Mouse (Mus musculus) kidney, postnatal 0 days (tissue): Measurements from ENCODE around the gene Numa1. TPM values are rescaled to one million over a fixed set of nuclear protein-coding genes. Genes with fewer than 3 reads are reported as not detected.
"Not testable (repeated sequence)": the region's sequence is repeated elsewhere in the genome, so short reads cannot be mapped to it uniquely, and the experiment has no call there.

ENCODE experiments used
- ATAC-seq: fragments of 200-750 bp; cut with Nextera tagmentation; replicated peaks from 2 replicates; pipeline ENCODE4 v1.8.0; 2017; ENCODE audit warnings: low read depth, moderate number of reproducible peaks, moderate TSS enrichment, moderate library complexity; ENCODE audit not compliant: low FRiP score
- DNase-seq: peaks from one replicate; pipeline ENCODE4 v3.0.0-alpha.2; 2016; ENCODE audit warnings: low spot score
- H3K27ac ChIP-seq: fragments of 300-500 bp; sonication (generic); 2 replicates; pipeline ENCODE4 v1.5.1; 2014; ENCODE audit warnings: mild to moderate bottlenecking
- H3K27me3 ChIP-seq: fragments of 300-500 bp; sonication (generic); 2 replicates; pipeline ENCODE4 v1.6.1; 2014; ENCODE audit warnings: low read length, mixed read lengths; ENCODE audit not compliant: insufficient read depth
- H3K36me3 ChIP-seq: fragments of 300-500 bp; sonication (generic); 2 replicates; pipeline ENCODE4 v1.6.1; 2014; ENCODE audit warnings: low read length, mixed read lengths; ENCODE audit not compliant: insufficient read depth
- H3K4me1 ChIP-seq: fragments of 300-500 bp; sonication (generic); replicated peaks from 2 replicates; pipeline ENCODE4 v1.6.1; 2014; ENCODE audit warnings: antibody characterized with exemption, low read length, mixed read lengths; ENCODE audit not compliant: insufficient read depth
- H3K4me2 ChIP-seq: fragments of 300-500 bp; sonication (generic); 2 replicates; pipeline ENCODE4 v1.6.1; 2014; ENCODE audit warnings: mild to moderate bottlenecking, low read length, moderate library complexity, mixed read lengths
- H3K4me3 ChIP-seq: fragments of 300-500 bp; sonication (generic); replicated peaks from 2 replicates; pipeline ENCODE4 v1.5.1; 2014; ENCODE audit warnings: low read depth, low read length
- H3K9ac ChIP-seq: fragments of 300-500 bp; sonication (generic); 2 replicates; pipeline ENCODE4 v1.6.1; 2014; ENCODE audit warnings: low read depth, low read length
- H3K9me3 ChIP-seq: fragments of 300-500 bp; sonication (generic); replicated peaks from 2 replicates; pipeline ENCODE4 v1.6.1; 2016; ENCODE audit warnings: low read length, inconsistent platforms, mixed read lengths
- CTCF ChIP-seq: IDR thresholded peaks from 2 replicates; pipeline ENCODE4 v1.5.1; 2016; ENCODE audit warnings: antibody characterized with exemption, low read depth, mild to moderate bottlenecking, moderate library complexity
- WGBS: fragments of 180-500 bp; shearing (Covaris S2); extraction: QIAGEN DNeasy Blood & Tissue Kit; methylation state at CpG from one replicate; pipeline ENCODE4 v1.1.7; 2014; 5-methylcytosine and 5-hydroxymethylcytosine counted together
- polyA plus RNA-seq: library from polyadenylated mRNA; unstranded; fragments of >200 nt; fragmentation: Nextera tagmentation; extraction: Ambion mirVana; gene quantifications from 2 replicates; pipeline ENCODE4 v1.2.1, GENCODE M21; 2015

Gene Numa1
- polyA plus RNA-seq, 1 experiment from 2014 or later = 41.7 TPM

DNA sequence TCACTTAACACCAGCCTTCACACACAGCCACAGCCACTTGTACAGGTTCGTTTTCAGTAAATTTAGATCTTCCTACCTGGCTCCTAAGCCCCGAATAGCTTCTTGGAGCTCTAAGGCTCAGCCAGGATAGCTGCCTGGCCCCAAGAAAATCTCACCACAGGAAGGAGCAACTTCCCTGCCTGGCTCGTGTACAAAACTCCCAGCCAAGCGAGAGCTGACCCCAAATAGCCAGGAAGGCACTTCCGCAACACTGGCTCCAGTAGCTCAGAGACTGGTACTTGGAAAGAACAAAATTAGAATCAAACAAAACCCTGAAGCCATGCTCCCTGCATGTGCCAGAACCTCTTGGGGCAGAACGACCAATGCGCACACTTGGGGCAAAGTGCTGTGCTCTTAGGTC, 84.1 kb downstream of the Numa1 start:
- Histone ChIP-seq H3K36me3 (peaks cover 52% of the 10 kb centered on the region), H3K9ac (no peak overlapping the region), H3K4me1 (no peaks in the 10 kb centered on the region), H3K9me3 (no peaks in the 10 kb centered on the region), H3K27me3 (no peaks in the 10 kb centered on the region), H3K4me2 (0 out of 2 replicates have a peak overlapping the region, but pooled peaks have one; percentile 27), H3K27ac (no peak overlapping the region), H3K4me3 (no peak overlapping the region)
- WGBS = 61% methylated on average over 7 of the region's 7 CpGs
- TF ChIP-seq CTCF = no peak
- ATAC-seq (no peak), DNase-seq (no peak)

DNA sequence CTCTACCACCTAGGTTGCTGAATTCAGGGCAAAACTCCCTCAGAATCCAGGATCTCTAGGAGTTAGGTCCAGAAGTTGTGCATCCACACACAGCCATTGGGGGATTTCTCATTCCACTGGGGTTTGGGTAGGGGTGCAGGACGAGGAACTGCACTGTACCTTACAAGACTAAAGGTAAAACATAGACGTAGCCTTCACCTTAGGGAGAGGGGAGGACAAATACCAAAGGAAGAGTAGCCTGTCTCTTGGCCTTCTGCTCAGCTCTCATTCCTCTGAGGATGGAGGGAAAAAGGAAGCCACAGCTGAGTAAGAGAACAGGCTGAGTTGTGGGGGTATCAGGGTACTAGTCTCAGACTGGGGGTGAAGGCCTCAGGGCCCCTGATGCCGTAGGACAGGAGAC, 84.7 kb downstream of the Numa1 start, which contains the start of gene Il18bp:
TSS of gene Il18bp (minus strand) at position 101 of the 400 bp plus-strand sequence.
- TF ChIP-seq CTCF = no peak
- H3K4me2 ChIP-seq = 0 out of 2 replicates have a peak within 1 kb of the TSS, but pooled peaks have one; percentile 27
- no peak within 1 kb of the TSS for H3K27ac ChIP-seq
- no peaks in the 10 kb centered on the region for H3K4me1 ChIP-seq
- H3K36me3 ChIP-seq = peaks cover 47% of the 10 kb centered on the region
- no peaks in the 10 kb centered on the region for H3K9me3 ChIP-seq
- H3K4me3 ChIP-seq = no peak within 1 kb of the TSS
- no peak within 1 kb of the TSS for H3K9ac ChIP-seq
- 83% methylated on average over 3 of the region's 3 CpGs for WGBS
- no peaks in the 10 kb centered on the region for H3K27me3 ChIP-seq
- DNase-seq (no peak), ATAC-seq (no peak)

DNA sequence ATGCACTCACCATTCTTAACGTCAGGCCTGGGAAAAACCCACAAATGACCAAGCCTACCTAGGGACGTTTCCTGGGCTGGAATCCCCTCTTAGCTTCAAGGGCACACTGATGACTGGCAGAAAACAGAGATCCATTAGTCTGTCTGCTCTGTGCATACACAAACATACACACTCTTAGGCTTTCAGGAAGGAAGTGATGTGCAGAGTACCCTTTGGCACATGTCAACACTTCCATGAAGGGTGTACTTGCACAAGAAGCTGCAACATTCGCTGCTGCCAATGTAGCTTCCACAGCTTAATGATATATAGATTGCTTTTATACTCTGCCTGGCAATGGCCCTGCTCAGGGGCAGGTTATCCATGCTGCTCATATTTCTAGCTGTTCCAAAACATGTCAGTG, 85.5 kb downstream of the Numa1 start:
- no peak for TF ChIP-seq CTCF
- 62% methylated on average over 3 of the region's 3 CpGs for WGBS
- Histone ChIP-seq H3K4me1 (no peaks in the 10 kb centered on the region), H3K4me3 (no peak overlapping the region), H3K36me3 (peaks cover 45% of the 10 kb centered on the region), H3K9ac (no peak overlapping the region), H3K9me3 (no peaks in the 10 kb centered on the region), H3K4me2 (no peak overlapping the region), H3K27me3 (no peaks in the 10 kb centered on the region), H3K27ac (no peak overlapping the region)
- DNase-seq = no peak
- ATAC-seq = no peak

DNA sequence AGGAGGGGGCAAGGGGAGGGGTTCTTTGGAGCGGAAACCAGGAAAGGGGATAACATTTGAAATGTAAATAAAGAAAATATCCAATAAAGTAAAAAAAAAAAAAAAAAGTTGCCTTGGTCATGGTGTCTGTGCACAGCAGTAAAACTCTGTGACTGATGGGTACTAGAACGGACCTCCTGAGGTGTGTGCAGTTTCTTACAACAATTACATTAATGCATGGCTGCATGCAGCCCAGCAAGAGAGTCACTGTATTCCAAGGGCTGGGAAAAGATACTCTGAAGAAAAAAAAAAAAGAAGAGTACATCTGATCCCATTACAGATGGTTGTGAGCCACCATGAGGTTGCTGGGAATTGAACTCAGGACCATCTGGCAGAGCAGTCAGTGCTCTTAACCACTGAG, 87.0 kb downstream of the Numa1 start:
- not testable (repeated sequence) for H3K4me1 ChIP-seq, H3K9ac ChIP-seq, DNase-seq, H3K27ac ChIP-seq, H3K4me2 ChIP-seq, H3K27me3 ChIP-seq, ATAC-seq, H3K9me3 ChIP-seq, H3K4me3 ChIP-seq
- 84% methylated on average over 2 of the region's 2 CpGs for WGBS
- peaks cover 30% of the 10 kb centered on the region for H3K36me3 ChIP-seq

DNA sequence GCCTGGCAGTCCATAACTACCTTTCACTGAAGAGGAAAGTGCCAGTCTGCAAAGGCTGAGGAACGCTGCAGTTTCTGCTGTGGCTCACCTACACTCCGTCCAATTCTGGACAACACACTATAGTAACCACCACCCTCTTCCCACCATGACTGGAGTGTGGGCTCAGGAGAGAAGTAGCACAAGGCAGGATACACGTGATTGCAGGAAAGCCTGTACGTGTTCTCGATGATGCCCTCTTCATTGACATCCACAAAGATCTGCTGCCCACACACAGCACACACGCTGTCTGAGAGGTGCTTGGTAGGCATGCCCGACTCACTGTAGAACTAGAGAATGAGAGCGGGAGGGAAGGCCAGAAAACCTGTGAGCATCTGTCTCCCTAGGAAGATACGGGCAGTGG, 89.9 kb downstream of the Numa1 start:
- Histone ChIP-seq H3K4me2 (no peak overlapping the region), H3K4me3 (no peak overlapping the region), H3K27me3 (no peaks in the 10 kb centered on the region), H3K9ac (no peak overlapping the region), H3K4me1 (no peaks in the 10 kb centered on the region), H3K9me3 (no peaks in the 10 kb centered on the region), H3K36me3 (peaks cover 30% of the 10 kb centered on the region), H3K27ac (no peak overlapping the region)
- no peak for TF ChIP-seq CTCF
- DNase-seq = no peak
- no peak for ATAC-seq
- WGBS = 91% methylated on average over 9 of the region's 9 CpGs

DNA sequence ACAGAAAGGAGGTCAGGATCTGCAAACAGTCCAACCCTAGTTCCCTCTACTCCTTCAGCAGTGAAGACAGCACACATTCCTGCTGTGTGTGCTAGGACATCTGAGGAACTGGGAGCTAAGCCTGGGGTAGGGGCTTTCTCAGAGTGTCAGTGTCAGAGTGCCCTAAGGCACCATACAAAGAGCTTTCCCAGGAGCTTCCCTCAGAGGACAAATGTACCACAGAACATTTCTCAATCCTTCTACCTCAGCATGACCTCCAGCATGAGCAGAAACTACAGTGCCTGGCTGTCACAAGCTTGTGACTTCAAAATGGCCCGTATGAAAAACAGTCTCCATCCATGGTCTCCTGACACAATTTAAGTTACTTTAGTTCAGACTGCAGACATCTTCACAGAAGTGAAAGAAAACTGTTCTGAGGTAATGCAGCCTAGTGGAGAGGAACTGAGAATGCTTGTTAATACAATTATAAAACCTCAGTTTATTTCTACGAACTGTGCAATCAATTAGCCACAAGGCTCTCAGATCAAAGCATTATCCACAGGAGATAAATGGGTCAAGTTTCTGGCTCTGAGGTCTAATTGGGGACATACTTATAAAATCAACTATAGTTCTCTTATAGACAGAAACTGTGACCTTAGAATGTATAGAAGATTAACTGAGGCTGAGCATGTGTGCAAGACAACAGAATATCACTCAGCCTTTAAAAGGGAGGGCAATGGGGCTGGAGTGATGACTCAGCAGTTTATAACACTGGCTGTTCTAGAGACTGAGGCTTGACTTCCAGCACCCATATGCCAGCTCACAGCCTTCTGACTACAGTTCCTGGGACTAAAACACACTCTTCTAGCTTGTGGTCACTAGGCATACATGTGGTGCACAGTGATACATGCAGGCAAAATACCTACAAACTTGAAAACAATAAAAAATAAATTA, 91.5 kb downstream of the Numa1 start:
- Histone ChIP-seq H3K27ac (no peak overlapping the region), H3K9ac (no peak overlapping the region), H3K4me3 (no peak overlapping the region), H3K9me3 (no peaks in the 10 kb centered on the region), H3K4me2 (no peak overlapping the region), H3K27me3 (no peaks in the 10 kb centered on the region), H3K4me1 (no peaks in the 10 kb centered on the region), H3K36me3 (peaks cover 26% of the 10 kb centered on the region)
- 85% methylated on average over 2 of the region's 2 CpGs for WGBS
- ATAC-seq (no peak), DNase-seq (no peak)
- no peak for TF ChIP-seq CTCF
